Mouse (Mus musculus): Measurements from ENCODE around the gene Tdrd5.
"Not testable (repeated sequence)": the region's sequence is repeated elsewhere in the genome, so short reads cannot be mapped to it uniquely, and the experiment has no call there.

- TF ChIP-seq RCOR1 (conservative IDR thresholded peaks at IDR 0.05; ENCODE audit: low read depth, low read length); POLR2AphosphoS2 (IDR thresholded peaks at IDR 0.05; ENCODE audit: low read depth, low read length); MAZ (IDR thresholded peaks at IDR 0.05; ENCODE audit: low read depth, low read length); ETS1 (conservative IDR thresholded peaks at IDR 0.05; ENCODE audit: low read depth, low read length): not testable (repeated sequence)
These were observed 34.9 kb downstream of the Tdrd5 start for GRCm38 (mm10) chr1:156268546-156268945.

Measured in CH12.LX (cell line).